Mouse (Mus musculus): ENCODE results near the gene Akr1c13. TPM values are rescaled to one million over a fixed set of nuclear protein-coding genes. Genes with fewer than 3 reads are reported as not detected.

The Akr1c13 gene
- 12.2 TPM for polyA plus RNA-seq (2012; fragmentation: generic; extraction: Trizol)

DNA sequence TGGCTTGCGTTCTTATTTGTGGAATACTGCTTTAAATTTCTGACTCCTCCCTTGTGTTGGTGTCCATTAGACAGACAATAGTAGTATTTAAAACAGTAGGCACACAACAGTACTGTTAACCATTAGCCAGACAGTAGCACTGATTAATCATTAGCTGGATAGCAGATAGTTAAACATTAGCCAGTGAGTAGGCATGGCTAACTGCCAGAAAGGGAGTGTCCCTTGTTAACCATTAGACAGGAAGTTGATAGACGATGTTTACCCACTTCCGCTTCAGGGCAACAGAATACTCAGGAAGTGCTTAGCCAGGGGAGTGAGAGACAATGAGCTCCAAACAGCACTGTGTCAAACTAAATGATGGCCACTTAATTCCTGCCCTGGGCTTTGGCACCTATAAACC, at the start of gene Akr1c13:
TSS of gene Akr1c13 (plus strand) at position 247 of the 400 bp plus-strand sequence.
- H3K36me3 ChIP-seq (ENCODE audit: control insufficient read depth, insufficient read depth) = no peaks in the 10 kb centered on the region
- H3ac ChIP-seq (ENCODE audit: control insufficient read depth, insufficient read length) = no peak within 1 kb of the TSS
- H3K4me3 ChIP-seq = peak within 1 kb of the TSS; percentile 6
- TF ChIP-seq MAX (IDR thresholded peaks at IDR 0.05; ENCODE audit: low read depth) = no peak
- no peak for TF ChIP-seq MYOD1 (IDR thresholded peaks at IDR 0.05; ENCODE audit: control insufficient read depth in 1 of 3, insufficient read length in 2 of 3, low read depth in 2 of 3)
- no peak for TF ChIP-seq CEBPB (IDR thresholded peaks at IDR 0.05; ENCODE audit: insufficient read depth, poor library complexity, severe bottlenecking)
- TF ChIP-seq REST (IDR thresholded peaks at IDR 0.05; ENCODE audit: insufficient read depth, insufficient read length) = no peak
- H3K79me2 ChIP-seq (ENCODE audit: control insufficient read depth, insufficient read depth) = no peaks in the 10 kb centered on the region
- H3K27me3 ChIP-seq (ENCODE audit: control insufficient read depth, insufficient read depth, insufficient read length) = no peaks in the 10 kb centered on the region
- no peak within 1 kb of the TSS for H3K4me2 ChIP-seq (ENCODE audit: low read depth)

DNA sequence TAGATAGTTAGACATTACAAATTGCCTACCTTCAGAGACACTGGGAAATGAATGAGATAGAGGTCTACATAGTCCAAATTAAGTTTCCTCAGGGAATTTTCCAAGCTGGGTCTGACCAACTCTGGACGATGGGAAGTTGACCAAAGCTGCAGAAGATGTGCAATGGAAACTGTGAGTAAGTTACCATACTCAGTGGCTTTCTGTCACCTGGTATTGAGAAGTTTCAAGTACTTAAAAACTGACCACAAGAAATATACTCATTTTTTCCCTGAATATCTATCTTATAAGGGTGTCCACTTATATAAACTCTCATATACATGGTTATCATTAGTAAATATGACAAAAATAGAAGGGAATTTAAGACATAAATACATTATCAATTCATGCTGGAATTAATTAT, 46.7 kb upstream of the Akr1c13 start:
- no peak overlapping the region for H3K4me3 ChIP-seq
- no peaks in the 10 kb centered on the region for H3K27me3 ChIP-seq (ENCODE audit: control insufficient read depth, insufficient read depth, insufficient read length)
- no peak overlapping the region for H3K4me2 ChIP-seq (ENCODE audit: low read depth)
- H3ac ChIP-seq (ENCODE audit: control insufficient read depth, insufficient read length) = no peak overlapping the region
- H3K79me2 ChIP-seq (ENCODE audit: control insufficient read depth, insufficient read depth) = no peaks in the 10 kb centered on the region
- no peaks in the 10 kb centered on the region for H3K36me3 ChIP-seq (ENCODE audit: control insufficient read depth, insufficient read depth)
- TF ChIP-seq MYOG (IDR thresholded peaks at IDR 0.05; ENCODE audit: control insufficient read depth in 1 of 3, insufficient read depth in 1 of 3, insufficient read length in 2 of 3, low read depth in 2 of 3) (no peak), MYOD1 (IDR thresholded peaks at IDR 0.05; ENCODE audit: control insufficient read depth in 1 of 3, insufficient read length in 2 of 3, low read depth in 2 of 3) (no peak), USF1 (IDR thresholded peaks at IDR 0.05; ENCODE audit: low read depth) (no peak), SRF (IDR thresholded peaks at IDR 0.05; ENCODE audit: control insufficient read depth, insufficient read length, low read depth) (no peak), POLR2AphosphoS2 (IDR thresholded peaks at IDR 0.05; ENCODE audit: insufficient read length, low read depth) (no peak), REST (IDR thresholded peaks at IDR 0.05; ENCODE audit: insufficient read depth, insufficient read length) (no peak), E2F4 (IDR thresholded peaks at IDR 0.05; ENCODE audit: insufficient read depth) (no peak), POLR2A (IDR thresholded peaks at IDR 0.05; ENCODE audit: insufficient read length, low read depth) (no peak), TCF3 (IDR thresholded peaks at IDR 0.05; ENCODE audit: insufficient read length, low read depth) (no peak), CEBPB (IDR thresholded peaks at IDR 0.05; ENCODE audit: insufficient read depth, poor library complexity, severe bottlenecking) (no peak), TCF12 (IDR thresholded peaks at IDR 0.05; ENCODE audit: insufficient read depth, poor library complexity, severe bottlenecking) (no peak), MAX (IDR thresholded peaks at IDR 0.05; ENCODE audit: low read depth) (no peak)

DNA sequence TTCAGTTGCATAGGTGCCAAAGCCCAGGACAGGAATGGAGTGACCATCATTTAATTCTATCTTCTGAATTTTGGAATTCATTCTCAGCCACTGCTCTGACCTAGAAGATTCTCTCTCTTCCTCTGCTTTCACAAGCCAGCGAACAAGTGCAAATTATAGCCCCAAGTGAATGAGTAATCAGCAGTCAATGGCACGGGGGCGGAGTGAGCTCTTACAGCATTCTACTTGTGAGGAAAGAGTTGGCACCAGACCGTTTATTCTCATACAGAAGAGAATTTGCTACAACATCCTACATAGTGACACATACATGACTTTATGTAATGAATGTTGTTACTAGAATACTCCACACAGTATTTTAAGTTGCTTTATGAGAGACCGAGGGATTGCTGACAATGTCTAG, 40.4 kb upstream of the Akr1c13 start, which contains the start of gene Akr1c18:
TSS of gene Akr1c18 (minus strand) at position 137 of the 400 bp plus-strand sequence.
- TF ChIP-seq MYOD1 (IDR thresholded peaks at IDR 0.05; ENCODE audit: control insufficient read depth in 1 of 3, insufficient read length in 2 of 3, low read depth in 2 of 3) = no peak
- no peak for TF ChIP-seq REST (IDR thresholded peaks at IDR 0.05; ENCODE audit: insufficient read depth, insufficient read length)
- no peak for TF ChIP-seq POLR2A (IDR thresholded peaks at IDR 0.05; ENCODE audit: insufficient read length, low read depth)
- no peak for TF ChIP-seq TCF3 (IDR thresholded peaks at IDR 0.05; ENCODE audit: insufficient read length, low read depth)
- no peak for TF ChIP-seq E2F4 (IDR thresholded peaks at IDR 0.05; ENCODE audit: insufficient read depth)
- TF ChIP-seq CEBPB (IDR thresholded peaks at IDR 0.05; ENCODE audit: insufficient read depth, poor library complexity, severe bottlenecking) = no peak
- TF ChIP-seq USF1 (IDR thresholded peaks at IDR 0.05; ENCODE audit: low read depth) = no peak
- TF ChIP-seq MYOG (IDR thresholded peaks at IDR 0.05; ENCODE audit: control insufficient read depth in 1 of 3, insufficient read depth in 1 of 3, insufficient read length in 2 of 3, low read depth in 2 of 3) = no peak
- no peak for TF ChIP-seq TCF12 (IDR thresholded peaks at IDR 0.05; ENCODE audit: insufficient read depth, poor library complexity, severe bottlenecking)
- TF ChIP-seq MAX (IDR thresholded peaks at IDR 0.05; ENCODE audit: low read depth) = no peak
- TF ChIP-seq SRF (IDR thresholded peaks at IDR 0.05; ENCODE audit: control insufficient read depth, insufficient read length, low read depth) = no peak
- no peak for TF ChIP-seq POLR2AphosphoS2 (IDR thresholded peaks at IDR 0.05; ENCODE audit: insufficient read length, low read depth)
- H3ac ChIP-seq (ENCODE audit: control insufficient read depth, insufficient read length) = no peak within 1 kb of the TSS
- no peak within 1 kb of the TSS for H3K4me2 ChIP-seq (ENCODE audit: low read depth)
- no peaks in the 10 kb centered on the region for H3K36me3 ChIP-seq (ENCODE audit: control insufficient read depth, insufficient read depth)
- no peaks in the 10 kb centered on the region for H3K27me3 ChIP-seq (ENCODE audit: control insufficient read depth, insufficient read depth, insufficient read length)
- no peaks in the 10 kb centered on the region for H3K79me2 ChIP-seq (ENCODE audit: control insufficient read depth, insufficient read depth)
- no peak within 1 kb of the TSS for H3K4me3 ChIP-seq

DNA sequence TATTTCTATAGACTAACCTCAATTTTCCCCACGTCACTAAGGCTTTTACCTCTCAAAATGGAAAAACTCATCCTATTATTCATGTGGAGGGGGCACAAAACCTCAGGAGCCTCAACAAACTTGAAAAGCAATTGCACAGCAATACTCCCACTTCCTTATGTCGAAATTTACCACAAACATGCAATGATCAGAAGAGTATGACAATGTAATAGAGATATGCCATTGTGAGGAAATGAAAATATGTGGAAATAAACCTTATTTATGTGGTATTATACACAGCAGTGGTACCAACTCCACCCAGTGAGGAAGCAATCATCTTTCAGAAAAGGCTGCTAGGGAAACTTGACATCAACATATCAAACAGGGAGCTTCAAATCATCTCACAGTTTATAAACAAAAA, 38.0 kb upstream of the Akr1c13 start:
- TF ChIP-seq TCF12 (IDR thresholded peaks at IDR 0.05; ENCODE audit: insufficient read depth, poor library complexity, severe bottlenecking) (no peak), POLR2A (IDR thresholded peaks at IDR 0.05; ENCODE audit: insufficient read length, low read depth) (no peak)
- Histone ChIP-seq H3K4me3 (no peak overlapping the region), H3K4me2 (ENCODE audit: low read depth) (no peak overlapping the region), H3ac (ENCODE audit: control insufficient read depth, insufficient read length) (no peak overlapping the region), H3K36me3 (ENCODE audit: control insufficient read depth, insufficient read depth) (no peaks in the 10 kb centered on the region), H3K79me2 (ENCODE audit: control insufficient read depth, insufficient read depth) (no peaks in the 10 kb centered on the region), H3K27me3 (ENCODE audit: control insufficient read depth, insufficient read depth, insufficient read length) (no peaks in the 10 kb centered on the region)

DNA sequence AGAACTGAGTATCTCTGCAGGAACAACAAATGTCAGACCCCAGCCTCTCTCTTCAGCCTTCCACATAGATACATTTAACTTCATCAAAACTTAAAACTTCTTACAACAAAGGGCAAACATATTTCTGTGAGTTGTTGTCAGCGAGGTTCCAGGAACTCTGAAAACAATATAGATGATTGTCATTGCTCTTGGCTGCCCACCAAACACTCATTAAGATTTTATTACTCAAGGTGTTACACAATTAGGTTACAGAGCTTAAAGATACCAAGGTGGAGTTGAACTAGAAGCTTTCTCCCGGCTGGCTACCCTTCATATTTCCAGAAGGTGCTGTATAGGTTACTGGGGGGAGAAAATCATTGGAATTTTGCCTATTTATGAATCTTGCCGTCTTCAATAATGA, 37.4 kb upstream of the Akr1c13 start:
- H3K27me3 ChIP-seq (ENCODE audit: control insufficient read depth, insufficient read depth, insufficient read length) = no peaks in the 10 kb centered on the region
- no peak for TF ChIP-seq MYOD1 (IDR thresholded peaks at IDR 0.05; ENCODE audit: control insufficient read depth in 1 of 3, insufficient read length in 2 of 3, low read depth in 2 of 3)
- no peak overlapping the region for H3K4me2 ChIP-seq (ENCODE audit: low read depth)
- no peak overlapping the region for H3K4me3 ChIP-seq
- H3ac ChIP-seq (ENCODE audit: control insufficient read depth, insufficient read length) = no peak overlapping the region
- no peaks in the 10 kb centered on the region for H3K79me2 ChIP-seq (ENCODE audit: control insufficient read depth, insufficient read depth)
- no peaks in the 10 kb centered on the region for H3K36me3 ChIP-seq (ENCODE audit: control insufficient read depth, insufficient read depth)

Data from myocyte (in vitro differentiated cells).